Mouse (Mus musculus): ENCODE measurements around the gene Elane.

DNA sequence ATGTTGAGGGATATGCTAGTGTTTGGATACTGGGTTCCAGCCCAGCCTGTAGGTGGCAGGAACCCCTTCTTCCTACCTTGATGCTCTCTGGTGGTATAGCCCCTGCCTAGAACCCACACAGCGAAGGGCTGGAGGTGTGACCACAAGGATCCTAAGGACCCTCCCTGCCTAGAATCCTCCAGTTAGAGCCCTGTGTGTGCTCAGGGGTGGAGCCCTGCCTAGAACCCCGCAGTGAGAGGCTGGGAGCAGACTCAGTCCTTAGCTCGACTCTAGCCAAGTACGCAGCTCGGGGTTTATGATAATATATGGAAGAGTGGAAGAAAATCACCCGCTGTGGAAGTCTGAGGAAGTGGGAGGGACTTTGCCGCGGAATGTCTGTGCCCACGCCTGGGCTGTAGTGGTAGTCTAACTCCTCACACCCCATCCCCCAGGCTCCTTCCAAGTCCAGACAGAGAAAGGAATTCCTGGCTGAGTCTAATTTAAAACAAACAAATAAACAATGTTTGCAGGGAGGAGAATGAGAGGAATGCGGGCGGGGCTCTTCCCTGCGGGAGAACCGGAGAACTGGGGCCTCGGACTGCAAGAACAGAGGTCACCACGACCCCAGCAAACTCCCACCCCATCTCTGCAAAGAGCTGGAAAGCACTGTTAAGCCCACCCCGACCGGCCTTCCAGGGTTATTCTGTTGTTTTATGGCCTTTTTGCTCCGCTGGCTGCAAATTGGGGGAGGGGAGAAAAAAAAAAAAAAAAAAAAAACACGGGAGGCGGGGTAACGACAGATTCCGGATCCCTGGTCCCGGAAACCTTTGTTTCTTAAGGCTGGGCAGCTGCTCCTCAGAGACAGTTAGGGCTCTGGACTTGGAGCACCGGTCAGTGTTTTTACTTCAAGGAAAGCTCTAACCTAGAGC lies 45.1 kb upstream of the Elane start:
- TF ChIP-seq POLR2A (IDR thresholded peaks at IDR 0.05; ENCODE audit: insufficient read depth, low read length) (peak; percentile 53), CTCF (IDR thresholded peaks at IDR 0.05; ENCODE audit: low read depth, low read length) (peak; percentile 33)

Data from ES-Bruce4 (cell line).